Mouse (Mus musculus) liver, embryonic 15.5 days (tissue): ENCODE measurements at regions not wholly inside any gene's neighbourhood (a gene's known extent, or its start where the extent isn't known, plus 50 kb on each side); places are given as distances from the start of the nearest gene placed in this dataset.

Source experiments
- ATAC-seq: fragments of 200-750 bp; cut with Nextera tagmentation; 2 replicates; pipeline ENCODE4 v1.8.0; 2017; ENCODE audit warnings: moderate number of reproducible peaks, mild to moderate bottlenecking, moderate library complexity; ENCODE audit not compliant: insufficient read depth
- H3K27ac ChIP-seq: fragments of 300-500 bp; sonication (generic); replicated peaks from 2 replicates; pipeline ENCODE4 v1.5.1; 2015; ENCODE audit warnings: mild to moderate bottlenecking, inconsistent platforms
- H3K27me3 ChIP-seq: fragments of 300-500 bp; sonication (generic); 2 replicates; pipeline ENCODE4 v1.6.1; 2015; ENCODE audit warnings: mild to moderate bottlenecking, inconsistent platforms
- H3K36me3 ChIP-seq: fragments of 300-500 bp; sonication (generic); replicated peaks from 2 replicates; pipeline ENCODE4 v1.6.1; 2015; ENCODE audit warnings: moderate library complexity, mild to moderate bottlenecking, inconsistent platforms
- H3K4me1 ChIP-seq: fragments of 300-500 bp; sonication (generic); replicated peaks from 2 replicates; pipeline ENCODE4 v1.6.1; 2015; ENCODE audit warnings: inconsistent platforms
- H3K4me2 ChIP-seq: fragments of 300-500 bp; sonication (generic); 2 replicates; pipeline ENCODE4 v1.6.1; 2015; ENCODE audit warnings: moderate library complexity, mild to moderate bottlenecking, inconsistent platforms
- H3K4me3 ChIP-seq: fragments of 300-500 bp; sonication (generic); replicated peaks from 2 replicates; pipeline ENCODE4 v1.5.1; 2015; ENCODE audit warnings: mild to moderate bottlenecking, inconsistent platforms
- H3K9ac ChIP-seq: fragments of 300-500 bp; sonication (generic); 2 replicates; pipeline ENCODE4 v1.6.1; 2015; ENCODE audit warnings: moderate library complexity, mild to moderate bottlenecking, inconsistent platforms
- H3K9me3 ChIP-seq: fragments of 300-500 bp; sonication (generic); replicated peaks from 2 replicates; pipeline ENCODE4 v1.6.1; 2016; ENCODE audit warnings: inconsistent platforms
- WGBS: fragments of 180-500 bp; shearing (Covaris S2); methylation state at CpG from one replicate; pipeline ENCODE4 v1.1.7; 2015; ENCODE audit warnings: mixed read lengths; ENCODE audit not compliant: insufficient replicate concordance; 5-methylcytosine and 5-hydroxymethylcytosine counted together

DNA sequence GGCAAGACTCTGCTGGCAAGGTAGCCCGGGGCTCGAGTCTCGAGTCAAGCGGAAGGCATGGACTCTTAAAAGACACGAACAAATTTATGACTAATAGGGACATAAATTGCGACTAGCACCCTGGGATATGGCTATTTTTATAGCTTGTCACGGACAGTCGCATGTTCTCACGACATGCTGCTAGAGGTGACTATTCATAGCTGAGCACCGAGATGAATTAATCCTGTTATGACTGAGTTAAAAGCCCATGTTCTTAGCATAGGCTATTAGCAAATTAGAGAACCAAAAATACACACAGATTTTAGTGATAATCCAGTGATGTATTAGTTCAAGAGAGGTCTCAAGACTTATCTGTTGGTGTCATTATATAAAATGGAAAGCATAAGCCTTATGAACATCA is 539.2 kb downstream of the Gm19410 start:
- Histone ChIP-seq H3K9ac (no peak overlapping the region), H3K36me3 (no peaks in the 10 kb centered on the region), H3K4me2 (no peak overlapping the region), H3K4me1 (no peaks in the 10 kb centered on the region), H3K4me3 (no peak overlapping the region), H3K27ac (no peak overlapping the region), H3K9me3 (no peaks in the 10 kb centered on the region), H3K27me3 (no peaks in the 10 kb centered on the region)
- WGBS: 71% methylated on average over 10 of the region's 10 CpGs
- ATAC-seq: no peak

DNA sequence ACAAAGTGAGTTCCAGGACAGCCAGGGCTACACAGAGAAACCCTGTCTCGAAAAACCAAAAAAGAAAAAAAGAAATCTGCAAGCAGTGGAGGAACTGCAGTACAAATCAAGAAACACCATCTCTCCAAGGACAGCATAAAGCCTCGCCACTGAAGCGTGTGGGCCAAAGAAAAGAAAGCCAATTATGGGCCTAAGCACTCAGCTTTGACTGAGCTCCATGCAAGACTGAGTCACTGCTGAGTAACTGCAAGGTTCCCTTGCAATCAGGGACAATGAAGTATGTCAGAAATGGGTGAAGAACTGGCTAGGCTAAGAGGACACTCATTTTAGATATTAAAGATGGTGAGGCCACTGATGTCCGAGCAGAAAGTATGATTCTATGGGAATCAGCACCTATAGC is 540.7 kb downstream of the Gm19410 start:
- H3K4me1 ChIP-seq: no peaks in the 10 kb centered on the region
- no peak overlapping the region for H3K4me2 ChIP-seq
- no peaks in the 10 kb centered on the region for H3K36me3 ChIP-seq
- H3K9ac ChIP-seq: no peak overlapping the region
- no peaks in the 10 kb centered on the region for H3K9me3 ChIP-seq
- H3K27me3 ChIP-seq: no peaks in the 10 kb centered on the region
- no peak overlapping the region for H3K27ac ChIP-seq
- ATAC-seq: no peak
- WGBS: 57% methylated on average over 4 of the region's 4 CpGs
- no peak overlapping the region for H3K4me3 ChIP-seq

DNA sequence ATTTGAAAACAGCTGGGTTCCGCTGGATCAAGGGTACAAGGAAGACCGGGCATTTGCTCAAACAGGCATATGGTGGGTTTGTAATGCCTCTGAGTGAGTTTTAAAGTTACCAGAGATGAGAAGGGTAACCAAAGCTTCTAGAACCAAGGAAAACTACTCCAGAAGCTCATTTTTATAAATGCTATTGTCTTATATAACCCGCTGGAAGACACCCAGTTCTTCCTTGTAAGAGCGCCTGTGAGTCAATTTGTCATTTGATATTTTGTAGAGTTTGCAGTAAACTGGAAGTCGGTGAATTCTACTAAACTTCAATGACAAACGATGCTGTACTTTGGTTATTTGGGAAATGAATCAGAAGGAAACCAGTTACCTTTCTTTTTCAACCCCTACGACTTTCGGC is 541.9 kb downstream of the Gm19410 start:
- Histone ChIP-seq H3K9ac (no peak overlapping the region), H3K4me1 (no peaks in the 10 kb centered on the region), H3K36me3 (no peaks in the 10 kb centered on the region), H3K27ac (no peak overlapping the region), H3K4me2 (no peak overlapping the region), H3K27me3 (no peaks in the 10 kb centered on the region), H3K9me3 (no peaks in the 10 kb centered on the region), H3K4me3 (no peak overlapping the region)
- ATAC-seq: no peak
- WGBS: 76% methylated on average over 8 of the region's 8 CpGs

DNA sequence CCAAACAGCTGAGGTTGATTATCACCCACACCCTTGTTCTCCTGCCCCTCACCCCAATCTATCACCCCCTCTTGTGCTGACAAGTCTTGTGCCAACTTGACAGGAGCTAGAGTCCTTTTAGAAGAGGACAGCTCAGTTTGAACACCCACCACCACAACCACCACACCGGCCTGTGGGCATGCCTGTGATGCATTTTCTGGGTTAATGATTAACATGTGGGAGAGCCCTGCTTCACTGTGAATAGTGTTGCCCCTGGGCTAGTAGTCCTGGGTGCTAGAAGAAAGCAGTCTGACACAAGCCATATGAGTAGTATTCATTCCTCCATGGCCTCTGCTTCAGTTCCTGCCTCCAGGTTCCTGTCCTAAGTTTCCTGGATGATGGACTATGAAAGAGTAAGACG is 542.5 kb downstream of the Gm19410 start:
- no peaks in the 10 kb centered on the region for H3K36me3 ChIP-seq
- no peak overlapping the region for H3K27ac ChIP-seq
- ATAC-seq: no peak
- no peaks in the 10 kb centered on the region for H3K4me1 ChIP-seq
- no peak overlapping the region for H3K4me2 ChIP-seq
- no peaks in the 10 kb centered on the region for H3K27me3 ChIP-seq
- WGBS: 64% methylated on average over 2 of the region's 2 CpGs
- no peak overlapping the region for H3K4me3 ChIP-seq
- H3K9me3 ChIP-seq: no peaks in the 10 kb centered on the region
- no peak overlapping the region for H3K9ac ChIP-seq

DNA sequence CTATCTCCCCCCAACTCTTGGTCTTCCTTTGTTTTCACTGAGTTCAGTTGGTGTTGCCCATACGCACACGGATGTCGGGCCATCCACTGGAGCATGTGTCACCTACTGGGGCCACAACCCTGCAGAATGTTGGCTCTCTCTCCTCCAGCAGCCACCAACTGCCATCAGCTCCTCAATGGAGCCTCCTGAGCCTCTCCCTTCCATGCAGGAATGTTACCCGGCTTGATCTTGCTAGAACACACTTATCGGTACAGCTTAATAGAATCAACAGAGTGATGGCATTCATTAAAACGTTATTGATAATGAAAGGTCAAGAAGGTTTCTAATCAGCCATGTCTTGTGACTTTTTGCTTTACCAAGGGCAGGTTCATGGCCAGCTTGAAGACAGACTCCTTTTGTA is 543.7 kb downstream of the Gm19410 start:
- no peaks in the 10 kb centered on the region for H3K4me1 ChIP-seq
- 76% methylated on average over 6 of the region's 6 CpGs for WGBS
- H3K27me3 ChIP-seq: no peaks in the 10 kb centered on the region
- no peak overlapping the region for H3K4me2 ChIP-seq
- no peaks in the 10 kb centered on the region for H3K36me3 ChIP-seq
- no peak for ATAC-seq
- no peak overlapping the region for H3K27ac ChIP-seq
- no peak overlapping the region for H3K4me3 ChIP-seq
- H3K9me3 ChIP-seq: no peaks in the 10 kb centered on the region
- H3K9ac ChIP-seq: no peak overlapping the region

DNA sequence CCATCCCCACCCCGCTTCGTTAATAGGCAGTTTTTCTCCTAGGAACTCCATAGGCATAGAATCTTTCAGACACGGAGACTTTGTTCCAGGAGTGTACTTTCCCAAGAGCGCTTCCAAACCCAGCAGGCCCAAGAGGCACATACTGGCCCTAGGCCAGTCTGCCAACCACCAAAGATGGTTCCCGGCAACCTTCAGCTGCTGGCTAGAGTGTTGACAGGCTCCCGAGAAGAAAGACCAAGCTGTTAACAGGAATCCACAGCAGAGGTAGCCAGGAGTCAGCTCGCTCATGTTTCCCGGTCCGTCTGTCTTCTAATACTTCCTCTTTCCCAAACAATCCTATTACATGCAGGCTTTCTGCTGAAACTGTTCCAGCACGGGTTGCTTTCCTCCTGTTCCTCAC is 544.4 kb downstream of the Gm19410 start:
- Histone ChIP-seq H3K9me3 (no peaks in the 10 kb centered on the region), H3K4me2 (no peak overlapping the region), H3K27me3 (no peaks in the 10 kb centered on the region), H3K27ac (no peak overlapping the region), H3K4me1 (no peaks in the 10 kb centered on the region), H3K36me3 (no peaks in the 10 kb centered on the region), H3K9ac (no peak overlapping the region), H3K4me3 (no peak overlapping the region)
- no peak for ATAC-seq
- WGBS: 62% methylated on average over 10 of the region's 10 CpGs

DNA sequence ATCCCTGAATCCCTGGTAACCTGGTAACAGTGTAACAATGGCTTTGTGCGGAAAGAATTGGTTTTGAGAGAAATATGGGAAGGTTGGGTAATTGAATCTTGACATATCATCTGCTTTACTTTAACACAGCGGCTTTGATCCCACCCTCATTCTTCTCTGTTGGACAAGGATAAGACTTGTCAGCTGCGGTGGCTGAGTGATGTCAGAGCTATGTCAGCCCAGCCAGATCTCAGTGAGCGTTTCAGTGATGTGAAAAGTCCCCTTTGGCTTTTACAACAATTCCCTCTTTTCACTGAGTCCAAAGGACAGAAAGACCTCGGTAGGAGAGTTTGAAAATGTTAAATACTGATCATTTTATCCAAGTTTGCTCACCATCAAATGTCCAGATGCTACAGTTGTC is 546.1 kb downstream of the Gm19410 start:
- Histone ChIP-seq H3K4me1 (no peaks in the 10 kb centered on the region), H3K27me3 (no peaks in the 10 kb centered on the region), H3K27ac (no peak overlapping the region), H3K4me3 (no peak overlapping the region), H3K9ac (no peak overlapping the region), H3K9me3 (no peaks in the 10 kb centered on the region), H3K36me3 (no peaks in the 10 kb centered on the region), H3K4me2 (no peak overlapping the region)
- 58% methylated on average over 5 of the region's 5 CpGs for WGBS
- no peak for ATAC-seq

DNA sequence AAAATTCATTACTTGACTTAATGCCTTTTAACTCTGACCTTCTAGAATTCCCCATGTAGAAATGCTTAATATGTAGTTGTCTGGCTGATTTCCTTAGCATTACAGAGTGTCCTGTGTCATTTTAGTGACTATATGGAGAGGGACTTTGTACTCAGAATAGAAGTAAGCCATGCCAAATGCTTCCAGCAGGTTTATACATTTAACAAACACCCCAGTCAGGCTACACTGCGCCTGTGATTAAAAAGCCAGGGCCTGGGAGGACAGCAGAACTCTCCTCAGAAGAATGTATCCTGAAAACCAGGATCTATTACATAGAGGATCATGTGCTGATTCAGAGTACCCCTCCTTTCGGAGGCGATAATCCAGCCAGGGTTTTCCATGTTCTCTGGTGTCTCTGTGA is 547.4 kb downstream of the Gm19410 start:
- H3K9ac ChIP-seq: no peak overlapping the region
- no peak overlapping the region for H3K4me2 ChIP-seq
- H3K36me3 ChIP-seq: no peaks in the 10 kb centered on the region
- H3K4me1 ChIP-seq: no peaks in the 10 kb centered on the region
- H3K9me3 ChIP-seq: no peaks in the 10 kb centered on the region
- no peak overlapping the region for H3K27ac ChIP-seq
- no peak overlapping the region for H3K4me3 ChIP-seq
- no peak for ATAC-seq
- 75% methylated on average over 3 of the region's 3 CpGs for WGBS
- H3K27me3 ChIP-seq: no peaks in the 10 kb centered on the region

DNA sequence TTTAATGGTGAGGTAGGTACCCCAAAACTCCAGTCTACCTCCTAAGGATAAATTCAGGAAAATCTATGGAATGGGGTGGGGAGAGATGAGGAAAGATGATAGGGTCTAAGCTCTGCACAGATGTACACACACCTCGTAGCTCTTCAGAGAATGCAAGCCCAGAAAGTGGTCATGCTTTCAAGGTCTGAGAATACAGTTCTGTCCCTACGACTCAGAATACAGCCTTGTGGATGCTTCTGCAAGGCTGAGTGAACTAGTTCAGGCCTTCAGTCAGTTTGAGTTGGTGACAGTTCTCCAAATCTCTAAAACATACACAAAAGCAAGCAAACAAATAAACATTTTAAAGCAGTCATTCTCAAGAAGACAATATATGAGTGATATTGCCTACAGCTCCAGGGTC is 552.8 kb downstream of the Gm19410 start:
- 0 out of 2 replicates have a peak, but pooled peaks cover 7% of the 10 kb centered on the region for H3K4me1 ChIP-seq
- ATAC-seq: no peak
- no peaks in the 10 kb centered on the region for H3K27me3 ChIP-seq
- no peak overlapping the region for H3K27ac ChIP-seq
- H3K9ac ChIP-seq: no peak overlapping the region
- no peaks in the 10 kb centered on the region for H3K36me3 ChIP-seq
- no peak overlapping the region for H3K4me2 ChIP-seq
- H3K4me3 ChIP-seq: no peak overlapping the region
- H3K9me3 ChIP-seq: no peaks in the 10 kb centered on the region
- WGBS: 55% methylated on average over 2 of the region's 2 CpGs

DNA sequence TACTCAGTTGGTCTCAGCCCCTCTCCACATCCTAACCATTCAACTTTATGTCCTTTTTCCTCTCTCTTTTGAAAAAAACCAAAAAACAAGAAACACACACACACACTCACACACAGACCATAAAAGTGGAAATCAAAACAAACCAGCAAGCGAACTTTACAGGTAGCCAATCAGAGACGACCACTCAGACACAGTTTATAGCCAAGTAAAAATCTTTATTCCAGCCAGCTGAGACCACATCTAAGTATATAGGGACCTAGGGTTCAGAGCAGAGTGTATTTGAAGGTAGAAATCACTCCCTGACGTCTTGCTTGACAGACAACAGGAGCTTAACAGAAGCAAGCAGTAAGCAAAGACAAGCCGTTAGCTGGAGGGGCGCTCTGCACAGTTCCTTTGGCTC is 553.3 kb downstream of the Gm19410 start:
- Histone ChIP-seq H3K36me3 (no peaks in the 10 kb centered on the region), H3K4me2 (no peak overlapping the region), H3K4me3 (no peak overlapping the region), H3K9ac (no peak overlapping the region), H3K27ac (no peak overlapping the region), H3K9me3 (no peaks in the 10 kb centered on the region), H3K4me1 (0 out of 2 replicates have a peak, but pooled peaks cover 7% of the 10 kb centered on the region), H3K27me3 (no peaks in the 10 kb centered on the region)
- 45% methylated on average over 5 of the region's 5 CpGs for WGBS
- no peak for ATAC-seq

DNA sequence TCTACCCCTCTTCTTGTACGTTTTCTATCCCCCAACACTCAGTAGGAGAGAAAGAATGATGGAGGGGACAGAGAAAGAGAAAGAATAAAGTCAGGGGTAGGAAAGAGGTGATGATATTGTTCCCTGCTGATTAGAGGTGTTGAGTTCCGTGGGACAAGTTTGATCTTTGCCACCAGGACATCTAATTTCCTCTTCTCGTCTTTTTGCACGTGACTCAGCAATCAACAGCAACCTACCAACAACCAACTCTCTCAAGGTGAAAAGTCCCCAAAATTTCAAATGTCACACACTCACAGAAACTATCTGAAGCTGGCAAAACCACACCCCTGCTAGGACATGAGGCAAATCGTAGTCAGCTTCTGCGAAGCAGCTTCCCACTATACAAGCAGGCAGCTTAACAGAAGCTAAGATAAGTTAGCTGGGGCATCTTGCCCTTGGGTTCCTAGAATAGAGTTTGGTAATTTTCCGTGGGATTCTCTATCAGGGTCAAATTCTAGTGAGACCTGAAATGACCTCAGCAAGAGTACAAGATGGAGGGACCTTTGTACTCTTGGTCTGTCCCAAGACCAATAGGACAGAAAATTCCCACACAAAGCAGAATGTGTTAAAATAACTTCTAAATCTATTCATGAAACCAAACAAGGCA is 553.8 kb downstream of the Gm19410 start:
- ATAC-seq: no peak
- Histone ChIP-seq H3K4me1 (0 out of 2 replicates have a peak, but pooled peaks cover 7% of the 10 kb centered on the region), H3K4me2 (no peak overlapping the region), H3K4me3 (no peak overlapping the region), H3K27me3 (no peaks in the 10 kb centered on the region), H3K9ac (no peak overlapping the region), H3K9me3 (no peaks in the 10 kb centered on the region), H3K36me3 (no peaks in the 10 kb centered on the region), H3K27ac (no peak overlapping the region)
- WGBS: 25% methylated on average over 7 of the region's 7 CpGs

DNA sequence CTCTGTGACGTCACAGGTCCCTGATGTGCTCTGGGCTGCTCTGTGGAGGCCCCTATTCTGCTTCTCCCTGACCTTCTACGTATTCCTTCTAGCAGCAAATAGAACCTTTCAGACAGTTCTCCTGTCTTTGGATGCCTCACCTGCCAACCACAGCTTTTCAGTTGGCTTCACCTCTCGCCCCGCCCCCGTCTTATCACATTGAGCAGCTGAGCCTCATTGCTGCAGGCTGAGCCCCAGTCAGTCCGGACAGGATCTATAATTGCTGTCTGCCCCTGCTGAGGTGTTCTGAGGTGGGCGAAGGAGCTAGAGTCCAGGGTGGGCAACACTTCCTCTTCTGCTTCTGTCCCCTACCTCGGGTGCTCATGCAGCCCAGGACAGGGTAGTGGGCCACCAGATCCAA is 556.5 kb downstream of the Gm19410 start:
- 44% methylated on average over 8 of the region's 8 CpGs for WGBS
- no peak overlapping the region for H3K4me3 ChIP-seq
- H3K36me3 ChIP-seq: no peaks in the 10 kb centered on the region
- H3K9ac ChIP-seq: no peak overlapping the region
- no peak overlapping the region for H3K27ac ChIP-seq
- ATAC-seq: no peak; the same call in 1 of the 2 replicates
- no peaks in the 10 kb centered on the region for H3K27me3 ChIP-seq
- H3K4me2 ChIP-seq: no peak overlapping the region
- H3K9me3 ChIP-seq: no peaks in the 10 kb centered on the region
- 0 out of 2 replicates have a peak, but pooled peaks cover 7% of the 10 kb centered on the region for H3K4me1 ChIP-seq
